Mouse (Mus musculus) erythroid progenitor cell, adult 5-6 weeks (primary cell): ENCODE data around the gene Cnnm1. TPM values are rescaled to one million over a fixed set of nuclear protein-coding genes. Genes with fewer than 3 reads are reported as not detected.
A peak's percentile ranks its signal among the peaks of the same experiment; 100 is the strongest.

ENCODE experiments used
- ATAC-seq: replicated peaks from 2 replicates; pipeline ENCODE4 v1.8.0; 2016; ENCODE audit warnings: moderate number of reproducible peaks, mild to moderate bottlenecking, moderate TSS enrichment, inconsistent platforms; ENCODE audit not compliant: poor library complexity, low FRiP score, severe bottlenecking
- total RNA-seq, 2 experiments: library from RNA; stranded (forward) in 1 of 2; stranded (reverse) in 1 of 2; fragments of 150-400 nt in 1 of 2; fragments of 186-747, 209-891 nt in 1 of 2; gene quantifications; 2 replicates each; pipeline versions ENCODE4 v1.2.3 to v1.2.4; 2015 to 2017; ENCODE audit warnings: low replicate concordance in 2 of 2

Cnnm1 gene
- total RNA-seq, 2 experiments from 2014 or later = not detected

DNA sequence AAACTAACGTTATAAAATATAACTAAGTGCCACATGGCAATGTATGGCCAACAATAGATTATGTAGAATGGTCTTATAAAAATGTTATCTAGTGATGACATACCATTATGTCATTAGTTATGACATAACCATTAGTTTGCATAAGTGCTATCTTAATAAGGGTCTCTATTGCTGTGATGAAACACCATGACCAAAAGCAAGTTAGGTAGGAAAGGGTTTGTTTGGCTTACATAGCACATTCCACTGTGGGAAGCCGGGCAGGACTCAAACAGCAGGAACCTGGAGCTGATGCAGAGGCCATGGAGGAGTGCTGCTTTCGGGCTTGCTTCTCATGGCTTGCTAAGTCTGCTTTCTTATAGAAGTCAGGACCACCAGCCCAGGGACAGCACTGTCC lies 24.1 kb downstream of the Cnnm1 start:
- no peak for ATAC-seq

DNA sequence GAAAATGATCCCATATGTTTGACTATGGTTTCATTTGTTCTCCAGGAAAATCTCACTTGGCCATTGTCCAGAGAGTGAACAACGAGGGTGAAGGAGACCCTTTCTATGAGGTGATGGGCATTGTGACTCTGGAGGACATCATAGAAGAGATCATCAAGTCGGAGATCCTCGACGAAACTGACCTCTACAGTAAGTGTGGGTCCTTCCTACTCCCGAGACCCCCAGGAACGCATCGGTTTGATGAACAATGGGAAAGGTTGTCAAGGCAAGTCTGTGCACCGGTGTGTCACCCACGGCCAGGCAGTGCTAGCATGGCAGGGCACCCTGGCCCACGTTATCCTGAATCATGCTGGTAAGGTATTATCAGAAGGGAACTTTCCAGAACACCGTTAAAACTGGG lies 24.8 kb downstream of the Cnnm1 start:
- ATAC-seq = no peak

DNA sequence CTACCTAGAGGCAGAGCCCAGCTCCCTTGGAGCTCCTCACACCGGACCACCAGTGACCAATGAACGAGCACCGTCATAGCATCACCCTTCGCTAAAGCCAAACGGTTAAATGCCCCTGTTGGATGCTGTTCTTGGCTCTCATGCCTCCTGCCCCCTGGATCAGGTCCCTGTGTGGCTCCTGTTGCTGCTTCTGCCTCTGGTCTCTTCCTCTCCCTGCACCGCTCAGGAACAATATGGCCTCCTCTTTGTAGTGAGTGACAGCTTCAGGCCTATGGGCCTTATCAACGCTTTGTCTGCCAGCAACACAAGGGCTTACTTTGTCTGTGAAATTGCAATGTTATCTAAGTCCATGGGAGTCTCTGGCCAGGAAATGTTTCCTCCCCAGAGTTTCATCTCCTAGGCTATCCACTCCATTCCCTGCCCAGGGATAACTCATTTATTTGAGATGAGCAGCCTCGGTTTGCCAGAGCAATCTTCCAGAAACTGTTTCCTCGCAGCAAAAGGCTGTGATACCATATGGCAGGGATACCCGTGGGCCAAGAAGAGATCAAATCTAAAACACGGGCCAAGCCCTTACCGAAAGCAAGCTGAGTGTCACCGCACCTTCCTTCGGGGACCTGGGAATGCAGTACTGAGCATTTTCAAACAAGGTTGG lies 25.5 kb downstream of the Cnnm1 start:
- ATAC-seq = no peak

- ATAC-seq = no peak
Measured at GRCm38 (mm10) chr19:43467927-43468685, 27.9 kb downstream of the Cnnm1 start.

DNA sequence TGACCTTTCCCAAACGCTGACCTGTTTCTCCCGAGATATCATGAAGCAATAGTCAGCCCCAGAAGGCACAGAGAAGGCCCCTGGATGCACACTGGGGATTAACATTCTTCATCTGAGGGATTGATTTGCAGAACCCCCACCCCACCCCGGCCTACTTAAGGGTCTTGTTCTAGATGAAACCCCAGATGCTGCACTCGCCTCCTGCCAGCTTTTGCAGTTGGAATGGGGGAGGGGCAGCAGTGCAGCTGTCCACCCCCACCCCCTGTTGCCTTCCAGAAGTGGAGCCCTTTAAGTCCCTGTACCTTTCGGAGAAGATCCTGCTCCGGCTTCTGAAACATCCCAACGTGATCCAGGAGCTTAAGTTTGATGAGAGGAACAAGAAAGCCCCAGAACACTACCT lies 29.1 kb downstream of the Cnnm1 start:
- 0 out of 2 replicates have a peak, but pooled peaks have one; percentile 14 for ATAC-seq

GRCm38 (mm10) chr19:43472331-43472730 lies 32.1 kb downstream of the Cnnm1 start:
- ATAC-seq = no peak

DNA sequence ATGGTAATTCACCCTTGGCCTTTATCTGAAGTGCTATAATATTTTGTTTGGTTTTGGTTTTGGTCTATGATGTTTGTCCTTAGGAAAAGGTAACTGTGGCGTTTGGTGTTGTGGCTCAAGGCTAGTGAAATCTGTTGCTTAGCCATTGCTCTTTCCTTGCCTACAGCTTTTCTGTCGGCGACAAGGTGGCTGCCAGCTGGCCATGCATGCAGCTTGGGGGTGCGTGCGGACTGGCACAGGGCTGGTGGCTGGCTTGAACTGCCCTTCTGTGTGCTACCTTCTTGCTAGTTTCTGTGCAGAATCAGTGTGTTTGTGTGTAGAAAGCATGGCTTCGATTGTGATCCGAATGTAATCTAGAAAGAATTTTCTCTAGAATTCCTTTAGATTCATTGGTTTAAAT lies 32.5 kb downstream of the Cnnm1 start:
- no peak for ATAC-seq

DNA sequence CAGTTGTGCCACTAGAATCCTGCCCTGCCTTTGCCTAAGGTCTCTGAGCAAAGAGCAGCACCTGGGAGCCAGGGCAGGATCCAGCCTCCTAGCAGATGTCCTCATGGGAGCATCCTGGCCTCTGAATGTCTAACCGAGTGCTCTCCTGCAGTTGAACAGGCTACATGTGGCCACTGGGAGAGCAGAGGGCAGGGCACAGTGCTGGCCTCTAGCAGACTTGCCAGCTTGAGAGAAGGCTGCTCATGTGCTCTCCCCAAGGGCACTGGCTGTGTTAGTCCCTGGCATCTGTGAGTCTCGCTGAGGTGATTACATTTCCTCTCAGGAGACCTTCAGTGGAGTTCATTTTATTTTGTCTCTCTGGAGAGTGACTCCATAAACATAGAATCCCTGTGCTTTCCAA lies 35.4 kb downstream of the Cnnm1 start:
- no peak for ATAC-seq

GRCm38 (mm10) chr19:43476063-43476462 lies 35.8 kb downstream of the Cnnm1 start:
- no peak for ATAC-seq

DNA sequence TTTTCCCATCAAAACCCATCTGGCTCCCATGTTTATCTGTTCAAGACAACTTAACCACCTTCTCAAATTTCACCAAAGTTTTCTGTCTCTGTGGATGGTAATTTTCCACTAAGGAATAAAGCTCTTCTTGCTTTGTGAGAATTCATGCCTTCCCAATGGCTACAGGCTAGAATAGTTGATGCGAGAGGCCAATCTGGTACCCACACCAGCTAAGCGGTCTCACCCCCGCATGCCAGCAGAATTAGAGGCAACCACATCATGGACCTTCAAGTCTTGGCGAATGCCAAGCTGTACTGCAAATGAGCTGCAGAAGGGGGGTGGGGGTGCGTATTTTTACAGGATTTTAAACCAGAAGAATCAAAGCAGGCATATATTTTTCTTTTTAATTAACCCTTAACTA lies 37.2 kb downstream of the Cnnm1 start:
- no peak for ATAC-seq

DNA sequence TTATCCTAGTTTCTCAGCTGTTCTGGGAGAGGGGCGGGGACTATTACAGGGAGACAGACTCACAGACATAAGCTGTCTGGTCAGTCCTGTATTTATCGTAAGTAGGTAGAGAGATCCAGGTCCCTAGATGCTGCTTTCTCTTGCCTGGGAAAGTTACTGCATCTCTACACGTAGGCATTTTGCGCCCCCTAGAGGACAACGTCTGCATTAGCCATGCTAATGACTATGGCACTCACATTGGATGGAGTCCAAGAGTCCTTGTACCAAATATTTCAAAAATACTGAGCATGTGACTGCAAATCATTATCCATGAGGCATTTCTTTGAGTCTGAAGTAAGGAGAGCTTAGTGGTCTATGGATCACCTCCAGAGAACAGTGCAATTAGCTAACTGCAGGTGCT lies 38.7 kb downstream of the Cnnm1 start:
- ATAC-seq = peak; percentile 42

GRCm38 (mm10) chr19:43479431-43479830 lies 39.2 kb downstream of the Cnnm1 start:
- no peak for ATAC-seq

DNA sequence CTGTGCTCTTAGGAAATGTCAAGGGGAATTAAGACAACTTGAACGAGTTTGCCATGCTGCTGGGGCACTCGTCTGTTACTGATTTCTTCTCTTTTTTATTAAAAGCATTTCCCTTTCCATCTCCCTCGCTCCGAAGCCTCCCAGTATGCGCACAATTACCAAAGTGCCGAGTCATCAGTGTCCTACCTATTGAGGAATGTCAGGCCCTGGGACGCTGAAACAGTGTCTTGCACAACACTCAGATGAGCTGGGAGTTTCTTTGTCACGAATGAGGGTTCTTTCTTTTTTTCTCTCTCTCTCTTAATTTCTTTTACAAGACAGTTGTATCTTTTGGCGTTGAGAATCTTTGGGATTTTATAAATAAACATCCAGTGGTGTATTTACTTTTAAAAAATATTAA lies 40.3 kb downstream of the Cnnm1 start:
- no peak for ATAC-seq

DNA sequence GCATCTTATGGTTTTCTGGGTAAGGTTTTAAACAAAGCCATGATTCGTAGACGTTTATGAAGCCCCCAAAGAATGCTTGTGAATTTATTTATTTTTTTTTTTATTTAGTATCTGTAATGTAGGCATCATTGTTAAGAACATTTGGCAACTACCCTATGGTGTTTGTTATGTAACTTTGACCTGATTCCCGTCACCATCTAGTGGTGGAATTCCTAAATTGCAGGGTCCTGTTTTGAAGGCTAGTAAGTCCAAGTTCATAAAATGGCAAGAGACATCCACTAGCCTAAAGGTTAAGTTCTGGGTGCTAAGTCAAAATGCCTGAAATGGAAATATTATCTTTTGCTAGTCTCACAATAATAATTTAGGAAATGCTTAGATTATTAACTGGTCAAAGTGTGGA lies 47.2 kb downstream of the Cnnm1 start:
- ATAC-seq = no peak

- ATAC-seq = 0 out of 2 replicates have a peak, but pooled peaks have one; percentile 36
Measured at GRCm38 (mm10) chr19:43493316-43493715, 53.1 kb downstream of the Cnnm1 start.

GRCm38 (mm10) chr19:43493878-43494277 lies 53.6 kb downstream of the Cnnm1 start:
- ATAC-seq = no peak

GRCm38 (mm10) chr19:43494914-43495313 lies 54.7 kb downstream of the Cnnm1 start:
- peak; percentile 52 for ATAC-seq

DNA sequence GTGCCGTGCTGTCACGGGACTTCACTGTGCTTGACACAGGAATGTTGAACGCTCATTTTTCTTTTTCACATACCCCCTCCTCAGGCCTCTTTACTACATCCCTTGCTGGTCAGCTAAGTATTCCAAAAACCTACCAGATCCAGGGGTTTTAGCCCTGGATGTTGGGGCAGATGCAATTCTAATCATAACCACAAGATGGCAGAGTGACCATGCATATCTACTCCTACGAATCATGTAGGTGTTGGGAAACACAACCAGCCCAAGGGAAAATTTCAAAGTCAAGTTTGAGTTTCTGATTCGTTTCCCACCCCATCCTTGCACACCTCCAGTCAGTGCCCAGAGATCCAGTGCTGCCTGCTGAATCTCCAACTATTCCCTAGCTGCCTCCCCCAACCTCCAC lies 55.6 kb downstream of the Cnnm1 start:
- ATAC-seq = peak; percentile 62; the same call in 1 of the 2 replicates

DNA sequence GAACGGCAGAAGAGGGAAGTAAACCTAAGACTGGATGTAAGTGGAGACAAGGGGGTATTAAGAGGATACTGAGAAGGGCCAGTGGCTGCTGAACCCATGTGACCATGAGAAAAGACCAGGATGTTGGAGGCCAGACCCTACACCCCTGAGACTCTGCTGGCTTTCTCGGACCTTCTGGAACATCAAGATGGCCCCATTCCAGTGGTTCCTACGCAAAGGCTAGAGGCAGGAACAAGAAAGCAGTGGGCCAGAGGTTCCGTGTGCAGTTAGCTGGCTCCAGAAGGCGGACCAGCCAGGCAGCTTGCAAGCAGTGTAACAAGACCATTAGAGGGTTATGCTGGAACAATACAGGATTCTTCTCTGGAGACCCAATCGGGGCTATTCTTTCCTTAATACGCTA lies 57.2 kb downstream of the Cnnm1 start:
- ATAC-seq = no peak

- no peak for ATAC-seq
Measured at GRCm38 (mm10) chr19:43498874-43499273, 58.6 kb downstream of the Cnnm1 start.

- ATAC-seq = no peak
Measured at GRCm38 (mm10) chr19:43502630-43503029, 62.4 kb downstream of the Cnnm1 start.
